8 mouse cellular contexts compared by ENCODE assay signal in the genomic region with DNA sequence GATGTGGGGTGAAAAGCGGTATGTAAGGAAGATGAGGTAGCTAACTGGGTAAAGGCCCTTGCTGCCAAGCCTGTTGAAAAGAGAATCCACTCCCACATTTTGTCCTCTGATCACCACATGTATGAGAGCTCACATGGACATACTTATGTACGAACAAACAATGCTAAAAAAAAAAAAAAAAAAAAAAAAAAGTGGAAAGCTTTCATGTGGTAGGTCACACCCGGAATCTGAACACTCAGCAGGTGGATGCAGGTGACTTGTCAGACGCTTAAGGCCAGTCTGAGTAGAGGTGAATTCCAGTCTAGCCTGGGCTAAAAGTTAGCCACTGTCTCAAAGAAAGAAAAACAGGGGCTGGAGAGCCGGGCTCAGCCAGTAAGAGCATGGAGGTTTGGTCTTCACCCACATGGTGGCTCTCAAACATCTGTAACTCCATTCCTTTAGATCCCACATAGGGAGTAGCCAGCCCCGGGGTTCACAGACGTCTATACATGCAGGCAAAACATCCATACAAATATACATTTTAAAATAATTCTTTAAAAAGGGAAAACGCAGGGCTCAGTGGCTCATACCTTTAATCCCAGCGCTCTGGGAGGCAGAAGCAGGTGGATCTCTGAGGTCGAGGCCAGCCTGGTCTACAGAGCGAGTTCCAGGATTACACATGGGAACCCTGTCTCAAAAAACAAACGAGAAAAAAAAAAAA. TPM values are rescaled to one million over a fixed set of nuclear protein-coding genes. Genes with fewer than 3 reads are reported as not detected.
DNase-seq lines count a peak whose midpoint lies in the region; ATAC-seq and TF ChIP-seq lines count a peak whose summit lies in the region.

No protein-coding gene starts in this region.

- no peak overlapping the region for H3K27ac ChIP-seq in cortical plate, adult 2 months (ENCODE audit: insufficient read depth, low read length)
- no peak overlapping the region for H3K27ac ChIP-seq in midbrain, postnatal 0 days (ENCODE audit: low read depth, low read length)

- no peaks in the 10 kb centered on the region for H3K27me3 ChIP-seq in midbrain, postnatal 0 days (ENCODE audit: insufficient read depth, low read length)

- no peak overlapping the region for H3K9ac ChIP-seq in midbrain, postnatal 0 days (replicated peaks; ENCODE audit: low read length, poor library complexity, severe bottlenecking)

- peak overlapping the region; percentile 92 for H3K4me2 ChIP-seq in midbrain, postnatal 0 days (ENCODE audit: low read depth, low read length, poor library complexity, severe bottlenecking)

- H3K36me3 ChIP-seq in midbrain, postnatal 0 days (ENCODE audit: insufficient read depth, low read length): no peaks in the 10 kb centered on the region

- H3K4me3 ChIP-seq in cortical plate, adult 2 months (ENCODE audit: insufficient read depth, low read length): peak overlapping the region; percentile 69; the same call in 1 of the 2 replicates
- peak overlapping the region; percentile 57 for H3K4me3 ChIP-seq in midbrain, postnatal 0 days (ENCODE audit: low read depth, low read length)

- H3K4me1 ChIP-seq in cortical plate, adult 2 months (ENCODE audit: control insufficient read depth, insufficient read depth, low read length): no peaks in the 10 kb centered on the region
- no peaks in the 10 kb centered on the region for H3K4me1 ChIP-seq in midbrain, postnatal 0 days (ENCODE audit: insufficient read depth, low read length)

- peak; percentile 12 for DNase-seq in kidney, postnatal 10 days
- no peak for DNase-seq in kidney, postnatal 25 days
- DNase-seq in midbrain, postnatal 0 days (ENCODE audit: low spot score): no peak
- no peak for DNase-seq in gastrocnemius, postnatal 25 days
- DNase-seq in adrenal gland, adult 8-10 months: no peak
- no peak for DNase-seq in ovary, postnatal 36 days (ENCODE audit: low spot score)

- peak; percentile 7 for ATAC-seq in inflammation-experienced regulatory T-cells, adult 6 months
- no peak for ATAC-seq in midbrain, postnatal 0 days (ENCODE audit: low FRiP score)

- TF ChIP-seq CTCF in cortical plate, adult 2 months (IDR thresholded peaks at IDR 0.05; ENCODE audit: extremely low read depth, insufficient read depth, low read length): no peak
- no peak for TF ChIP-seq CTCF in midbrain, postnatal 0 days (IDR thresholded peaks at IDR 0.05)

- no peaks in the 10 kb centered on the region for H3K9me3 ChIP-seq in midbrain, postnatal 0 days (ENCODE audit: low read length)

- TF ChIP-seq POLR2A in cortical plate, adult 2 months (IDR thresholded peaks at IDR 0.05; ENCODE audit: extremely low read depth, insufficient read depth, low read length): no peak

- 42% methylated on average over 12 of the region's 12 CpGs for WGBS in midbrain, postnatal 0 days

RNA-seq across cellular contexts. Expression of gene Asl, which starts 5.8 kb away (rescaled TPM):
- polyA plus RNA-seq in cortical plate, adult 2 months (2012; rRNA removed): 33.0 and 33.2 TPM in 2 replicates
- polyA plus RNA-seq in inflammation-experienced regulatory T-cells, adult 6 months (2017; shearing (Covaris generic)): 100 to 1,000 TPM in 2 of 3 experiments, 10 to 100 TPM in 1; 92.0 to 107 (median 100) TPM
- 34.0 and 39.1 TPM in 2 replicates for total RNA-seq in midbrain, postnatal 0 days (2014; rRNA removed)
- polyA plus RNA-seq in midbrain, postnatal 0 days (2015; fragmentation: Nextera tagmentation; extraction: Ambion mirVana): 52.8 and 54.0 TPM in 2 replicates
- 10 to 100 TPM in 1 of 2 experiments, 1 to 10 TPM in 1; 9.4 to 10.1 TPM for total RNA-seq in gastrocnemius, postnatal 25 days (2021)
- total RNA-seq in adrenal gland, adult 8-10 months (2022): 100 to 1,000 TPM; 137 to 158 (median 148) TPM

RNA-seq across cellular contexts. Expression of gene Crcp, which starts 5.9 kb away (rescaled TPM):
- polyA plus RNA-seq in cortical plate, adult 2 months (2012; rRNA removed): 41.3 and 44.5 TPM in 2 replicates
- 10 to 100 TPM; 58.3 to 70.9 (median 58.4) TPM for polyA plus RNA-seq in inflammation-experienced regulatory T-cells, adult 6 months (2017; shearing (Covaris generic))
- 54.0 and 63.3 TPM in 2 replicates for total RNA-seq in midbrain, postnatal 0 days (2014; rRNA removed)
- 86.8 and 90.9 TPM in 2 replicates for polyA plus RNA-seq in midbrain, postnatal 0 days (2015; fragmentation: Nextera tagmentation; extraction: Ambion mirVana)
- 10 to 100 TPM; 13.3 to 13.9 TPM for total RNA-seq in gastrocnemius, postnatal 25 days (2021)
- 10 to 100 TPM; 44.8 to 48.3 (median 47.7) TPM for total RNA-seq in adrenal gland, adult 8-10 months (2022)

RNA-seq across cellular contexts. Expression of gene Gusb, which starts 20.4 kb away (rescaled TPM):
- 20.2 and 20.9 TPM in 2 replicates for polyA plus RNA-seq in cortical plate, adult 2 months (2012; rRNA removed)
- 10 to 100 TPM; 42.3 to 50.6 (median 45.0) TPM for polyA plus RNA-seq in inflammation-experienced regulatory T-cells, adult 6 months (2017; shearing (Covaris generic))
- total RNA-seq in midbrain, postnatal 0 days (2014; rRNA removed): 22.0 and 26.7 TPM in 2 replicates
- polyA plus RNA-seq in midbrain, postnatal 0 days (2015; fragmentation: Nextera tagmentation; extraction: Ambion mirVana): 42.3 and 44.9 TPM in 2 replicates
- total RNA-seq in gastrocnemius, postnatal 25 days (2021): 10 to 100 TPM in 1 of 2 experiments, 1 to 10 TPM in 1; 9.2 to 14.7 TPM
- 10 to 100 TPM; 57.5 to 75.2 (median 68.5) TPM for total RNA-seq in adrenal gland, adult 8-10 months (2022)

RNA-seq across cellular contexts. Expression of gene Tpst1, which starts 49.9 kb away (rescaled TPM):
- 32.8 and 33.0 TPM in 2 replicates for polyA plus RNA-seq in cortical plate, adult 2 months (2012; rRNA removed)
- polyA plus RNA-seq in inflammation-experienced regulatory T-cells, adult 6 months (2017; shearing (Covaris generic)): 1 to 10 TPM; 1.9 to 2.2 (median 2.0) TPM
- total RNA-seq in midbrain, postnatal 0 days (2014; rRNA removed): 37.1 and 46.5 TPM in 2 replicates
- polyA plus RNA-seq in midbrain, postnatal 0 days (2015; fragmentation: Nextera tagmentation; extraction: Ambion mirVana): 50.0 TPM in 2 replicates
- total RNA-seq in gastrocnemius, postnatal 25 days (2021): 1 to 10 TPM; 5.8 to 7.7 TPM
- 10 to 100 TPM; 46.9 to 86.8 (median 67.7) TPM for total RNA-seq in adrenal gland, adult 8-10 months (2022)
